Mouse (Mus musculus) CH12.LX (cell line): Measurements from ENCODE around the gene Ubap2l. TPM values are rescaled to one million over a fixed set of nuclear protein-coding genes. Genes with fewer than 3 reads are reported as not detected.

ENCODE experiments used
- DNase-seq: peaks from one replicate; pipeline ENCODE4 v3.0.0-alpha.2; 2013; ENCODE audit errors: extremely low read depth
- H3K27ac ChIP-seq: 2 replicates; pipeline ENCODE4 v1.5.1; 2012; ENCODE audit warnings: low read depth, mild to moderate bottlenecking, control low read depth, moderate library complexity; ENCODE audit not compliant: insufficient read depth
- H3K27me3 ChIP-seq: replicated peaks from 2 replicates; pipeline ENCODE3; 2012; ENCODE audit warnings: inconsistent platforms
- H3K36me3 ChIP-seq, 2 experiments: replicated peaks in 1 of 2; 2 replicates each; pipeline versions ENCODE3 to v1.6.1; 2012; ENCODE audit warnings: inconsistent platforms in 1 of 2, low read length in 1 of 2, mild to moderate bottlenecking in 1 of 2, mixed read lengths in 1 of 2, moderate library complexity in 1 of 2; ENCODE audit not compliant: control insufficient read depth in 1 of 2, insufficient read depth in 1 of 2
- H3K4me1 ChIP-seq, 2 experiments: 2 replicates each; pipeline ENCODE4 v1.6.1; 2012; ENCODE audit warnings: inconsistent platforms in 1 of 2, moderate library complexity in 1 of 2; ENCODE audit not compliant: insufficient read depth in 2 of 2, control insufficient read depth in 1 of 2
- H3K4me2 ChIP-seq: 2 replicates; pipeline ENCODE4 v1.6.1; 2012; ENCODE audit warnings: low read depth, mild to moderate bottlenecking, control low read depth; ENCODE audit not compliant: poor library complexity, insufficient read depth, severe bottlenecking
- H3K4me3 ChIP-seq, 3 experiments: fragments of 150-350 bp in 1 of 3; sonication (generic) in 1 of 3; replicated peaks in 1 of 3; 2 replicates each; pipeline versions ENCODE3 to v1.5.1; 2011 to 2012; ENCODE audit warnings: low read depth in 2 of 3, low read length in 2 of 3, mild to moderate bottlenecking in 2 of 3, moderate library complexity in 2 of 3, control low read depth in 1 of 3, improper control_type of control experiment in 1 of 3, inconsistent platforms in 1 of 3, mixed read lengths in 1 of 3; ENCODE audit not compliant: poor library complexity in 1 of 3
- H3K79me2 ChIP-seq: replicated peaks from 2 replicates; pipeline ENCODE4 v1.6.1; 2012; ENCODE audit warnings: mild to moderate bottlenecking, moderate library complexity; ENCODE audit not compliant: control insufficient read depth, poor library complexity, insufficient read depth, severe bottlenecking; ENCODE audit errors: extremely low read depth
- H3K9ac ChIP-seq: 2 replicates; pipeline ENCODE4 v1.6.1; 2012; ENCODE audit warnings: low read depth, mild to moderate bottlenecking, control low read depth, moderate library complexity; ENCODE audit not compliant: insufficient read depth
- H3K9me3 ChIP-seq: replicated peaks from 2 replicates; pipeline ENCODE3; 2012; ENCODE audit warnings: low read length, inconsistent platforms, mixed read lengths
- BHLHE40 ChIP-seq: IDR thresholded peaks from 2 replicates; pipeline ENCODE4 v1.6.1; 2011; ENCODE audit warnings: mild to moderate bottlenecking, low read depth, low read length, improper control_type of control experiment
- CHD1 ChIP-seq: IDR thresholded peaks from 2 replicates; pipeline ENCODE4 v1.6.1; 2012; ENCODE audit warnings: low read depth, low read length, improper control_type of control experiment, inconsistent platforms
- CHD2 ChIP-seq: IDR thresholded peaks from 2 replicates; pipeline ENCODE4 v1.6.1; 2011; ENCODE audit warnings: low read length, improper control_type of control experiment
- ELF1 ChIP-seq: IDR thresholded peaks from 2 replicates; pipeline ENCODE4 v1.6.1; 2014; ENCODE audit warnings: low read depth, mild to moderate bottlenecking, inconsistent platforms, low read length, improper control_type of control experiment
- EP300 ChIP-seq: IDR thresholded peaks from 2 replicates; pipeline ENCODE4 v1.6.1; 2011; ENCODE audit warnings: low read length, improper control_type of control experiment
- GABPA ChIP-seq: IDR thresholded peaks from 2 replicates; pipeline ENCODE4 v1.6.1; 2012; ENCODE audit warnings: low read depth, low read length, improper control_type of control experiment, inconsistent platforms; ENCODE audit not compliant: insufficient replicate concordance
- HCFC1 ChIP-seq: IDR thresholded peaks from 2 replicates; pipeline ENCODE4 v1.6.1; 2012; ENCODE audit warnings: low read depth, mild to moderate bottlenecking, inconsistent platforms, low read length, improper control_type of control experiment
- IRF4 ChIP-seq: IDR thresholded peaks from 2 replicates; pipeline ENCODE4 v1.6.1; 2014; ENCODE audit warnings: low read depth, mild to moderate bottlenecking, inconsistent platforms, low read length, improper control_type of control experiment
- JUND ChIP-seq: conservative IDR thresholded peaks from 2 replicates; pipeline ENCODE4 v1.6.1; 2011; ENCODE audit warnings: low read depth, low read length, improper control_type of control experiment
- KAT2A ChIP-seq: IDR thresholded peaks from 2 replicates; pipeline ENCODE4 v1.6.1; 2012; ENCODE audit warnings: low read length, improper control_type of control experiment, inconsistent platforms; ENCODE audit not compliant: insufficient replicate concordance
- MAFK ChIP-seq: IDR thresholded peaks from 2 replicates; pipeline ENCODE4 v1.6.1; 2011; ENCODE audit warnings: low read length, improper control_type of control experiment; ENCODE audit not compliant: insufficient replicate concordance
- MAZ ChIP-seq: IDR thresholded peaks from 2 replicates; pipeline ENCODE4 v1.6.1; 2012; ENCODE audit warnings: low read depth, mild to moderate bottlenecking, inconsistent platforms, low read length, improper control_type of control experiment, moderate library complexity
- MEF2A ChIP-seq: IDR thresholded peaks from 2 replicates; pipeline ENCODE4 v1.6.1; 2014; ENCODE audit warnings: low read depth, mild to moderate bottlenecking, inconsistent platforms, low read length, improper control_type of control experiment, borderline replicate concordance
- MXI1 ChIP-seq: IDR thresholded peaks from 2 replicates; pipeline ENCODE4 v1.6.1; 2011; ENCODE audit warnings: mild to moderate bottlenecking, low read depth, low read length, improper control_type of control experiment
- NELFE ChIP-seq: IDR thresholded peaks from 2 replicates; pipeline ENCODE4 v1.6.1; 2011; ENCODE audit warnings: low read depth, low read length, improper control_type of control experiment
- NRF1 ChIP-seq: IDR thresholded peaks from 2 replicates; pipeline ENCODE4 v1.6.1; 2014; ENCODE audit warnings: low read depth, mild to moderate bottlenecking, inconsistent platforms, low read length, improper control_type of control experiment, moderate library complexity
- RAD21 ChIP-seq: IDR thresholded peaks from 2 replicates; pipeline ENCODE4 v1.6.1; 2011; ENCODE audit warnings: low read depth, mild to moderate bottlenecking, low read length, improper control_type of control experiment, moderate library complexity
- SMC3 ChIP-seq: IDR thresholded peaks from 2 replicates; pipeline ENCODE4 v1.6.1; 2011; ENCODE audit warnings: low read depth, low read length, improper control_type of control experiment
- TBP ChIP-seq: conservative IDR thresholded peaks from 2 replicates; pipeline ENCODE4 v1.6.1; 2011; ENCODE audit warnings: low read depth, low read length, improper control_type of control experiment
- TCF12 ChIP-seq: IDR thresholded peaks from 2 replicates; pipeline ENCODE4 v1.6.1; 2014; ENCODE audit warnings: low read depth, mild to moderate bottlenecking, inconsistent platforms, low read length, improper control_type of control experiment
- UBTF ChIP-seq: IDR thresholded peaks from 2 replicates; pipeline ENCODE4 v1.6.1; 2012; ENCODE audit warnings: low read depth, mild to moderate bottlenecking, inconsistent platforms, low read length, improper control_type of control experiment, moderate library complexity
- USF1 ChIP-seq: IDR thresholded peaks from 2 replicates; pipeline ENCODE4 v1.6.1; 2014; ENCODE audit warnings: low read depth, mild to moderate bottlenecking, inconsistent platforms, low read length, improper control_type of control experiment
- ZKSCAN1 ChIP-seq: IDR thresholded peaks from 2 replicates; pipeline ENCODE4 v1.6.1; 2012; ENCODE audit warnings: low read depth, inconsistent platforms, low read length, improper control_type of control experiment, borderline replicate concordance
- ZMIZ1 ChIP-seq: IDR thresholded peaks from 2 replicates; pipeline ENCODE4 v1.6.1; 2012; ENCODE audit warnings: low read depth, mild to moderate bottlenecking, inconsistent platforms, low read length, improper control_type of control experiment
- dilution Hi-C: fragments of 300-500 bp; cut with MboI; formaldehyde crosslinking; loops from 2 replicates; pipeline ENCODE4 v1.14.3; 2020; ENCODE audit warnings: low sequenced_read_pairs; ENCODE audit not compliant: extremely low pct_unique_long_range_greater_than_20kb, extremely low pct_ligation_motif_present
- in situ Hi-C: fragments of 300-500 bp; cut with MboI; formaldehyde crosslinking; loops from 3 replicates; pipeline ENCODE4 v1.14.3; 2019; ENCODE audit warnings: low sequenced_read_pairs, low pct_ligation_motif_present, low pct_unique_long_range_greater_than_20kb, mixed read lengths
- polyA plus RNA-seq: library from polyadenylated mRNA; unstranded; fragments of >175 nt; gene quantifications from 2 replicates; pipeline ENCODE4 v1.2.1, GENCODE M21; 2012; ENCODE audit warnings: low read depth; ENCODE audit not compliant: insufficient read length
- total RNA-seq, 2 experiments: library from RNA; depleted of rRNA; stranded (reverse); fragments of 300-350 nt in 1 of 2; fragments of >200 nt in 1 of 2; gene quantifications; 2 replicates each; pipeline ENCODE4 v1.2.3; 2012 to 2014

Gene Ubap2l
- total and polyA plus RNA-seq, 3 experiments: 49.0 to 201 (median 72.6) TPM

DNA sequence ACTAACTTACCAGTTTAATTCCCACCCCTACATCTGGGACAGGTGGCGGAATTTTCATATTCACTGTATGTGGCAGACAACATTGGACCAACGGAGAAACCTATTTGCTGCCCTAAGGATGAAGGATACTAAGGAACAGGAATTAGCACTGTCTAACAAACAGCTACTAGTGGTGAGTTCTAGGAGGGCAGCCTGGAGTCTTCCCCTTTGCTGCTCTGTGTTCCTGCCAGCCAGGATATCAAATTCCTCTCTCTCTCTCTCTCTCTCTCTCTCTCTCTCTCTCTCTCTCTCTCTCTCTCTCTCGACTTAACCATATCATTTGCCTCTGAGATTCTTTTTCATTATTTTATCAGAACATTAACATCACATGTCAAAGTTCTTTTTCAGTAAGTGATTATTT is 12.0 kb upstream of the Ubap2l start:
- no peaks in the 10 kb centered on the region for H3K79me2 ChIP-seq
- dilution Hi-C loops (no loop called here), in situ Hi-C loops (no loop called here)
- no peaks in the 10 kb centered on the region for H3K4me1 ChIP-seq
- H3K27ac ChIP-seq: no peak overlapping the region
- no peak overlapping the region for H3K9ac ChIP-seq
- no peaks in the 10 kb centered on the region for H3K9me3 ChIP-seq
- DNase-seq: no peak
- TF ChIP-seq HCFC1 (no peak), RAD21 (no peak), CHD1 (no peak), MAZ (no peak), ELF1 (no peak), MXI1 (no peak), GABPA (no peak), CHD2 (no peak), KAT2A (no peak)
- H3K4me3 ChIP-seq: no peak overlapping the region
- H3K27me3 ChIP-seq: no peaks in the 10 kb centered on the region
- no peak overlapping the region for H3K4me2 ChIP-seq
- peaks cover 30 to 71% of the 10 kb centered on the region in 2 experiments for H3K36me3 ChIP-seq

DNA sequence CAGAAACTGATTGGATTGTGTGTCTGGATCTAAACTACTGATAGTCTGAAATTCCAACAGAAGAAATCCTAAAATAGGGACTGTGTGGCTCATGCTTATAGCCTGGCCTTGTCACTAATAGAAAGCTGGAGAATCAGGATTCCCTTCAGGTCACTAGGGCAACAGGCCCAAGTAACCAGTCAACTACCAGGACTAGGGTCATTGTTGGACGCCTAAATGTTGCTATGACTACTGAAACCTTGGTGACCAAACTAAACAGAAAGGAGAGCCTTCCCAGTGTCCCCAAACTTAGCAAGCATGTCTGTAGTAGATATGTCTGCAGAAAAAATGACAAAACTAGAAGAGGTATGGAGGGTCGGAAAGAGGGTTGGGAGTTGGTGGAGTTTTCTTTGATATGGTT is 10.1 kb upstream of the Ubap2l start:
- peaks cover 35 to 80% of the 10 kb centered on the region in 2 experiments for H3K36me3 ChIP-seq
- H3K79me2 ChIP-seq: no peaks in the 10 kb centered on the region
- no peaks in the 10 kb centered on the region for H3K9me3 ChIP-seq
- H3K27ac ChIP-seq: no peak overlapping the region
- no peak overlapping the region for H3K4me2 ChIP-seq
- in situ Hi-C loops: no loop called here
- H3K9ac ChIP-seq: no peak overlapping the region
- dilution Hi-C loops: no loop called here
- no peak for DNase-seq
- H3K27me3 ChIP-seq: no peaks in the 10 kb centered on the region
- TF ChIP-seq NELFE (no peak), JUND (no peak), ELF1 (no peak), BHLHE40 (no peak), SMC3 (no peak)
- H3K4me3 ChIP-seq: no peak overlapping the region
- no peaks in the 10 kb centered on the region for H3K4me1 ChIP-seq

DNA sequence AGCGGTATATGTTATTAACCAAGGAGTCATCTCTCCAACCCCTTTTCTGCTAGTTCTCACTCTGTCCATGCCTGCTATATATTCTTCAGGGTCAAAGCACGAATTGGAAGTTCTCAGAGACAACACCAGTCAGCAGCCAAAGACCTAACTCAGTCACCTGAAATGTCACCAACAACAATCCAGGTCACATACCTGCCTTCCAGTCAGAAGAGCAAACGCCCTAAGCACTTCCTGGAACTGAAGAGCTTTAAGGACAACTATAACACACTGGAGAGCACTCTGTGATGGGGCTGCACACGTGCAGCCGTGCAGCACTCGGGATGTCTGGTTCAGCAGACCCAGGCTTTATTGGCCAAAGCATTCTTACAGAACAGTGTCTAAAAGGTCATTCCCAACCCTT is 9.1 kb upstream of the Ubap2l start:
- Histone ChIP-seq H3K9ac (no peak overlapping the region), H3K27ac (no peak overlapping the region), H3K4me1 (0 out of 4 replicates have a peak, but pooled peaks cover 0 to 1% of the 10 kb centered on the region in 2 experiments), H3K9me3 (no peaks in the 10 kb centered on the region), H3K4me3 (no peak overlapping the region), H3K27me3 (no peaks in the 10 kb centered on the region), H3K4me2 (no peak overlapping the region), H3K79me2 (0 out of 2 replicates have a peak, but pooled peaks cover 3% of the 10 kb centered on the region), H3K36me3 (peaks cover 41 to 82% of the 10 kb centered on the region in 2 experiments)
- dilution Hi-C loops (no loop called here), in situ Hi-C loops (no loop called here)
- no peak for DNase-seq
- no peak for TF ChIP-seq NRF1
- no peak for TF ChIP-seq MAFK
- no peak for TF ChIP-seq CHD1
- no peak for TF ChIP-seq MEF2A
- no peak for TF ChIP-seq UBTF
- no peak for TF ChIP-seq TBP
- TF ChIP-seq EP300: no peak
- TF ChIP-seq USF1: no peak
- no peak for TF ChIP-seq ELF1
- TF ChIP-seq HCFC1: no peak
- no peak for TF ChIP-seq IRF4
- TF ChIP-seq ZKSCAN1: no peak
- TF ChIP-seq NELFE: no peak
- TF ChIP-seq ZMIZ1: no peak
- no peak for TF ChIP-seq SMC3
- no peak for TF ChIP-seq MAZ
- no peak for TF ChIP-seq TCF12
- no peak for TF ChIP-seq KAT2A
